Mouse (Mus musculus): Measurements from ENCODE around the gene Isg20l2.

DNA sequence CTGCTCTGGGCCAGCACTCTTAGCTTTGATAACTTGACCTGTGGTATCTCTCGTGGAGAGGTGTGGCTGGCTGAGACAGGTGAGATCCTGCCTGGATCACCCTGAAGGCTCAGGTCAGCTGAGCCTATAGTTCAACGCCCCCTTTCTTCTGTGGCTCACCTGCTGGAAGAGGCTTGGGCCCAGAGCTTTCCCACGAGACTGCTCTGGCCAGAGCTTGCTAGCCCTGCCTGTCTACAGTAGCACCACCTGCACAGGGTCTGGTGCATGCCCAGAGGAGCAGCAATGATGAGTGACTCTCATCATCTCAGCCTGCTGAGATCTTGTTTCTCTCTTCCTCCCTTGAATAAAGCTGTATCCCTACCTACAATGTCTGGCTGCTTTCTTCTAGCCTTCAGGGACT, 50.0 kb downstream of the Isg20l2 start:
- TF ChIP-seq CTCF (IDR thresholded peaks at IDR 0.05; ENCODE audit: low read depth) (no peak), EP300 (optimal IDR thresholded peaks at IDR 0.05) (no peak)

Data from stomach, postnatal 0 days (tissue).